Mouse (Mus musculus): ENCODE data around the gene Tmbim6.

The Tmbim6 gene

DNA sequence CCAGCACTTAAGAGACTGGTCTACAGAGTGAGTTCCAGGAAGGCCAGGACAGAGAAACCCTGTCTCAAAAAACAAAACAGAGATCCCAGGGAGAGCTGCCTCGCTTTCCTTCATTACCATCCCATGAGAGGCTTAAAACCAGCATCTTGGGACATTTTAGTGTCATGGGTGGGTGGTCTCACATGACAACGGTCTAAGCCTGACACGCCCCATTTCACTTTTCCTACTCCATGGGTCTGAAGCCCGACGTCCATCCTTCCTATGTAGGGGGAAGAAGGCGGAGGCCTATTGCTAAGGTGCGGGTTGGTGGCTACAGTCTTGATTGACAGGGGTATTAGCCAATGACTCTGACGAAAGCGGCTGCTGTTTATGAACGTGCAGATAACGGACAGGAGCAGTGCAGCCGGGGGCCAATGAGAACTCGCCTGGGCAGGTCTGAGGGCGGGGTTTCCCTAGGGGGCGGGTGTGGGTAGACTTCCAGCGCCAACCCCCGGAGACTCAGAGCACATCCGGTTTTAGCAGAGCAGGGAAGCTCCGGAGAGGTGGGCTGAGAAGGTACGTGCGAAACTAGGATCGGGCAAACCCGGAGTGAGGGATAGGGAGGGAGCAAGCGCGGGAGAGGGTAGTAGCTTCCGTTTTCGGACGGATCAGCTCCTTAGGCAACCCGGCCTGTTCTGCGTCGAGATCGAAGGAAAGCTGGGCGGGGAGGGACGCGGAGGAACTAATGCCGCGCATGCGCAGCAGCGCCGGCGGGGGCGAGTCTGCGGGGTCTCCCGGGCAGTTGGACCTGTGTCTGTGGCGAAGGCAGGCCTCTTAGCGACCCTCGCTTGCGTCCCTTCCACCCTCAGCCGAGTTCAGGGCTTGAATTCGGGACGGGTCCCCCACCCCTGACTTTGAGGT, at the start of gene Tmbim6:
TSS of gene Tmbim6 (plus strand) at position 397 of the 900 bp plus-strand sequence.
- DNase-seq (ENCODE audit: low read depth) = peak; percentile 99

DNA sequence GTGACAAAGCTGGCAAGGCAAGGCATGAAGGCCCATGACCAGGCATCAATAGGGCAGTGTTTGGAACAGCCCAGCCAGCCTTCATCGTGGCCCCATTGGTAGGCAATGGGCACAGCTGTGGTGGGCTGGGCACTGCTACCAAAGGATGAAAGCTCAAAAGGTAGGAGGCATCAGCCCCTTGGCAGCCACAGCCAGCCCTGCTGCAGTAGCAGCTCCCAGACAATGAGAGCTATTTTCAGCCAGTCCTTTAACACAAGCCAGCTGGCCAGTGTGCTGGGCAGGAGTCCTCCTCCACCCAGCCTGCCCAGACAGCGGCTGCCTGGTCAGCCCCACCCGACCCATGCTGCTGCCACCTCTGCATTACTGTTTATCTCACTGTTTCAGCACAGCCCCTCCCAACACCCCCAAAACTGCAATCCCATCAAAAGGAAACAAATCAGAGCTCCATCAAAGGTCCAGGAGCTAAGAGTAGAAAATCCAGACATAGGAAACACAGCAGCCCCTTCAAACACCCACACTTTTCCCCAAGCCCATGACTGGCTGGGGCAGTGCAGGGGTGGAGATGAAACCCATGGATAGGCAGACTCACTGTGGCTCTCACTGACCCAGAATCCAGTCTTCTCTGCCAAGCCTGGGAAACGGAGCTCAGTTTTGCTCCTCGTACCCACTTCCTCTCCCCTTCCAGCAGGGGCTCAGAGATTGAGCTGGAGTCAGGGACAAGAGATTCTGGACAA, 49.1 kb upstream of the Tmbim6 start:
- no peak for DNase-seq (ENCODE audit: low read depth)

DNA sequence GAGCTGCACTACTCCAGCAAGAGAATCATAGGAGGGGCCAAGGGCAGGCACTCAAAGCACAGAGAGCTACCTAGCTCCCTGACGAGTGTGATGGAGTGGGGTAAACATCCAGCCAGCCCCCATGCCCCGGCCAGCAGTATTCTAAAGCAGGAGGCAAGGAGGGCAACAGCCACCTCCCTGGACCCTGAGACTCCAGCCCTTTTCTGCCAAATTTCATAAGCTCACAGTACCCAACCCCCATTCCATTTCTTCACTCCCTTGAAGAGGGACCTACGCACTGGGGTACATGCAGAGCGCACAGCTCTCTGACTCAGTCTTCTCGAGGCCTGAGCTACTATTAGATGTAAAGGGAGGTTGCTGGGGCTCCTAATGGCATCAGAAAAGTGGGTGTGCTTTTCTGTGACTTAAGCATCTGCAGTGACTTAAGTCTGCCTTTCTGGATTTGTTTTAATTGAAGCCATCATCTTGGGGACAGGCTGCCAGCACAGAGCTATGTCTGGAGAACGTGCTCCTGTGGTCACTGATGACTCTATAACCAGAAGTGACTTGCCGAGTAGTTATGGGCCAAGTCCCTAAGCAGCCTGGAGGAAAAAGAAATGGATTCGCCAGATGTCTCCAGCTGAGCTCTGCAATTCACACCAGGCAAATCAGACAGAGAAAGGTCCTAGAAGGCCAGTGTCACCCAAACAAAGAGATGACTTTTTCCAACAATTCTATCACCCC, 48.4 kb upstream of the Tmbim6 start:
- DNase-seq (ENCODE audit: low read depth) = no peak

DNA sequence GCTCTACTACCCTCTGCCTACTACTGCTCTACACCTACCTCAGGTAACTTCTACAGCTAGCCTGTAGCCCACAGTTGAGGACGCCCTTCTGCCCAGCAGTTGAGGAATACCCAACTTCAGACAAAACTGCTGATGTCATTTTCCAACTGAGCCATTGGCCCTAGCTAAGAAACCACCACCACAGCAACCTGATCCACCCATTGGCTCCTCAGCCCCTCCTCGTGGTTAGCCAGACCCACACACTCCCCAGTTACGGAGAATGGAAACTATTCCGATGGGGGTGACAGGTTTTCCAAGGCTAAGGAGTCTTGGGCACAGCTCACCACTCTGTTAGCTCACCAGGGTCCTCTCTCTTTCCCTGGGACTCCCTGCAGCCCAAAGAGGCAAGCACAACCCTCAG, 47.7 kb upstream of the Tmbim6 start:
- no peak for DNase-seq (ENCODE audit: low read depth)

DNA sequence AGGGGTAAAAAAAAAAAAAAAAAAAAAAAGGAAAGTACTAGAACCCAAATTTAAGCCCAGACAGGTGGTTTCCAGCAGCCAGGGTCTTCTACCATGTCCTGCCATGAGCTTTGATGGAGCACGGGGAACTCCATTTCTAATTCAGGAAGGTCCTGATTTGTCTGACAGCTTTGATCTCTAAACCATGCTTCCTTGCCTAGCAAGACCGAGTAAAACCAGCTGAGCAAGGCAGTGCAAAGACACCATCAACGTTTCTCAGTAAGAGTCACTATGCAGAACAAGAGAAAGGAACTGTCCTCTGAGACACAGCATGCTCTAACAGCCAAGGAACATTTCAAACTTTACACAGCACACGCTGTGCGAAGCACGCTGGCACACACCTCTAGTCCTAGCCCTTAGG, 41.1 kb upstream of the Tmbim6 start:
- no peak for DNase-seq (ENCODE audit: low read depth)

DNA sequence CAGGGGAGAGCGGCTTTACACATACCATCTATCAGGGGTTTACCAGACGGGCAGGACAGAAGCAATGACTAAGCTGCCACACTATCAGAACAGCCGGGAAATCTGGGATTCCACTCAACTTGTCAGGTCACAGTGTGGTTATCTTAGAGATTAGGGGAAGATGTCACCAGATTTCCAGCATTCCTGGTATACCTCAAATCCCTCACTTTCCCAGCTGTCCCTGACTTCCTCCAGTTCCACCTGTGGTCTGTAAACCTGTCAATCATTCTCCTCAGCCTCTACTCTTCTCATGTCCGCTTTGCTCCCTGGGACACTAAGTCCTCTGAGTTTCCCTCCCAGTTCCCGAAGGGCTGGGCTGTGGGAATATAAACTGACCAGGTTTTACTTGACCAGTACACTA, 40.4 kb upstream of the Tmbim6 start:
- DNase-seq (ENCODE audit: low read depth) = no peak

DNA sequence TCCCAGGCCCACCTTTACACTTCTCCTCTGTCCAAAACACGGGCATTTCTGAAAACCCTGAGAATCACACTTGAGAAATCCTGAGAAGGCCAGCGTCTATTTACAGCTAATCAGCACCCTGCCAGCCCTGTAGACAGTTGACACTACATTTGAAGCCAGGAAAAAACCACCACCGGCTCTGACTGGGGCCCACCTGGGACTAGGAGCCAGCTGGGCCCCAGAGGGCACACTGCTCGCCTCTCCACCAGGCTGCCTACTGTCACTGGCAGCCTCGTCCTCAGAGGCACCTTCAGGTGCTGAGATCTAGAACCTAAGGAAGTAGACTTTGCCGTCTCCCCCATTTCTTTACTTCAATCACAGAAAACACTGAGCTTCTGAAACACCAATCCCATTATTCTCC, 37.0 kb upstream of the Tmbim6 start:
- no peak for DNase-seq (ENCODE audit: low read depth)

DNA sequence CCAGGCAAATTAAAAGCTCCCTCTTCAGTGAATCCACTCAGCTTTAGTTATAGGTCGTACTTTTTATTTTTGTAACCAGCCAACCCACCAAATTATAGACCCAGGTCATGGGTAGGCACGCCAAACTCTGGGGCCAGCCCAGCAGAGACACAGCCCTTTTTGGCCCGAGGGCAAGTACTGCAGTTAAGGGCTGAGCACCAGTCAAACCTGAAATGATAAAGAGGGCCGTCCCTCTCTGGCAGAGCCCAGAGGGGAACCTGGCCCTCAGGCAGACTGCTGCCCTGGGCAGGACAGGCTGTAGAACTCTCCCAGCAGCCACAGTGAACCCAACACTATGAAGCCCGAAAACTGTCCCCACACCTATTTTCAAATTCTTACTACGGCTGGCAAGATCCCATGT, 36.2 kb upstream of the Tmbim6 start:
- no peak for DNase-seq (ENCODE audit: low read depth)

DNA sequence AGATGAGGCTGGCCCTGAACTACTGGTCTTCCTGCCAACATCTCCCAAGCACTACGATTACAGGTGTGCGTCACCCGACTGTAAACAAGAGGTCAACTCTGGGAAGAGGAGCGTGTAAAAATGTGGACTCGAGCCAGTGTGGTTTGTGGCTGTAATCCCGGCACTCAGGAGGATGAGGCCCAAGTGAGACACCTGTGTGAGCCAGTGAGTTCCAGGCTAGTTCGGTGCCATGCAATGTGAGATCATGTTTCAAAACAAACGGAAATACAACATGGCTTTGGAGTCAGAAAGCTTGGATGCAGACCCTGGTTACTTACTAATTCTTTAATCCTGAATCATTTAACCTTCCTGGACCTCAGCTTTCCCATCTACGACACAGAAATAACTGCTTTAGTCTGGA, 33.7 kb upstream of the Tmbim6 start:
- no peak for DNase-seq (ENCODE audit: low read depth)

DNA sequence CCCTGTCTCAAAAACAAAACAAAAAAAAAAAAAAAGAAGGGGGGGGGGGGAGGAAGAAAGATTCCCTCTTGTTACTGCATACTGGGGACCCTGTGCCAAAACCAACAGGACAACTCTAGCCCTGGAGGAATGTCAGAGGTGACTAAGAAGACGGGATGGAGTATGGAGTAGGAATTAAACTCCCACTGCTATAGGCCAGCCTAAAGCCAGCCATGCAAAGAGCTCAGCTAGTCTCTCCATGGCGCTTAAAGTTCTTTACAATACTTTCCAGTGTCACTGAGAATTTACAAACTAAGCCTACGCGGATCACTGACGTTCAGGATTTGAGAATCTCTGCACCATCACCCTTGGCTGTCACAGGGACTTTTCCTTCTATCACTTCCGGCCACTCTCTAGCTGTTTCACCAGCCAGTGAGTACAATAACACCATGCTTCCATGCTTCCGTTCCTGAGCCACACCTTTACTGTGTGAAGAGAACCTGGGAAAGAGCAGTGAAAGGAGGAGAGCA, 28.6 kb upstream of the Tmbim6 start:
- no peak for DNase-seq (ENCODE audit: low read depth)

DNA sequence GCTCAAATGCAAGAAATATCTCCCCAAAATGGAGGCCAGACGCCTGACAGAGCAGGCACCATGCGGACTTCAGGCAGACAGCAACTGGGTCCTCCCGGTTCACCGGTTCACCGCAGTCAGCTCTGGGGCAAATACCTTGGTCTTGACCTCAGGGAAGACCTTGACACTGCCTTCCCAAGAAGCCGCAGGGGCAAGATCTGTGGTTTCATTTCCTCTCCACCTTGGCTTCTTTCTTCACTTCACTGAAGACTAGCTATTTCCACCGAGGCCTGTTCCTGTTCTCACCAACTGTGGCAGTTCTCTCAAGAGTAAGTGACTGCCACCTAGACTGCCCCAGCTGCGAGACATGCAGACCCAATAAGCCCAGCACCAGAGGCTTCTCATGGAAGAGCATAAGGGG, 27.8 kb upstream of the Tmbim6 start:
- DNase-seq (ENCODE audit: low read depth) = no peak

DNA sequence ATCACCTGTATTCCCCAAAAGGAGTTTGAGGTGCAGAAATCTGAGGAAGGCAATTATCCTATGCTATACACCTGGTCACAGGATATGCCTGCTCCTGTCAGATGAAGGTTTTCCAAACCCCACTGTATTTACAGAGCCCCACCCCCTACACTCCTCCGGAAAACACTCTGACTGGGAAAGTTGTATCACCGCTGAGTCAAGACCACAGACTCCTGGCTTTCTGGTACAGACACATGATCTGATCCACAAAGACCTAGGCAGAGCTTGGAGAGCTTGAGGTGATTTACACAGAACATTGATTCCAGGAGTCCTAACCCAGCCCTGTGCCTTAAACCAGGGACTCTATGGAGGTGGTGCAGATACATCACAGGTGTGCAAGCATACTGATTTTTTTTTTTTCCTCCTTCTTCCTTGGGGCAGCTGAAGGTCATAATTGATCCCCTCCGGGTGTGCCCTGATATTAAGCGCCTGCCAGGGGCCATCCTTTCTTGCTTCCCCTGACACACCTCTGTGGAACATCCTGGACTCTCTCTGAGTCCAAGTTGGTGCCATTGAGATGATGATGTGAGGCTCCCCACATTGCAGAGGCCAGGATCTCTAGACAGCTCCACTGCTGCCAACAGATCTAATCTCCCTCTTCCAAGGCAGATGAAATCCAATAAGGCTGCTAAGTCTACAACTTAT, 24.0 kb upstream of the Tmbim6 start:
- DNase-seq (ENCODE audit: low read depth) = no peak

DNA sequence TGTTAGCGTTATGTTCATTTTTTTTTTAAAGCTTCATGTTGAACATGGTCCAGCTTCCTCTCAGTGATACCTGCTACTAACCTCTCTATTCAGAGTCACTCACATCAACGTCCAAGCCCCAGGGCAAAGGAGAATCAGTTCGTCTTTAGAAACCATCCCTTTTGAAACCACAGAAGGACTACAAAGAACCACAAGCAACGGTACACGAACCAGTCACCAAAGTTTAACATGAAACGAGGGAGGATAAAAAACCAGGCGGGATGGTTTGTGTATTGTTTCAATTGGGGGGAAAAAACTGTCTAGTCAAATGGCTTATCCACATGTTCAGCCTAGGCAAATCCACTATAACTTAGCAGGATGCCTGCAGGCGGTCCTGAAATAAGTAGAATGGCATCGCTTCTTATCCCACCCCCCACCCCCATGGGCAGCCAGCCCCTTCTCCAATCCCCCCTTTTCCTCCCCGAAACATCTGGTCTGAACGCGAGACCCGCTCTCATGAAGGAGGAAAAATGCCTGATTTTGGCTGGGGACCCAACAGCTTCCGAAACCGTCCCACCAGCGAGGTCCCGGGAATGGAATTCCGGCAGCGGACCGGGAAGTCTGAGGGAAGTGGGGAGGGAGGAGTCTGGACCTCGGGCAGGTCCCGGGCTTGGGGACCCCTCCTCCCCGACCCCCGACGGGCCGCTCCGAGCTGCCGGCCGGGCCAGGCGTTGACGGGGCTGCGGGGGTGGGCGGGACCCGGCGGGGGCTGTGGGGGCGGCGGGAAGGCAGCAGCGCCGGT, 23.1 kb upstream of the Tmbim6 start:
- no peak for DNase-seq (ENCODE audit: low read depth)

DNA sequence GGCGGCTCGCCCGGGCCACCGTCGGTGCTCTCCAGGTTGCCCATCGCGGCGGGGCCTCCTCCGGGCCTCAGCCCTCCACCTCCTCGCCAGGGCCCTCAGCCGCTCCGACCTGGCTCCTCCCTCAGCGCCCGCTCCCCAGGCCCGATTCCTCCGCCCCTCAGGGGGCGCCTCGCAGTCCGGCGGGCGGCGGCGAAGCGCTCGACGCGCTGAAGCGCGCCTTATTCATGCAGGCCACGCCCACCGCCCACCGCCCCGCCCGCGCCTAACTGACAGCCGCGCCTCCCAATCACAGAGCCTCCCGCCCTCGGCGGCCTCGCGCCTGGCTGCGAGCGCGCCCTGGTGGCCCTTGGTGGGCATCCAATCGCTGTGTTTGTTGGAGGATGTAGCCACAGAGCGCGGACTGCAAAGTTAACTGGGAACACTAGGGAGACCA, 22.4 kb upstream of the Tmbim6 start, which contains the start of gene Fmnl3:
TSS of gene Fmnl3 (minus strand) at position 224 of the 433 bp plus-strand sequence.
- DNase-seq (ENCODE audit: low read depth) = peak; percentile 65

DNA sequence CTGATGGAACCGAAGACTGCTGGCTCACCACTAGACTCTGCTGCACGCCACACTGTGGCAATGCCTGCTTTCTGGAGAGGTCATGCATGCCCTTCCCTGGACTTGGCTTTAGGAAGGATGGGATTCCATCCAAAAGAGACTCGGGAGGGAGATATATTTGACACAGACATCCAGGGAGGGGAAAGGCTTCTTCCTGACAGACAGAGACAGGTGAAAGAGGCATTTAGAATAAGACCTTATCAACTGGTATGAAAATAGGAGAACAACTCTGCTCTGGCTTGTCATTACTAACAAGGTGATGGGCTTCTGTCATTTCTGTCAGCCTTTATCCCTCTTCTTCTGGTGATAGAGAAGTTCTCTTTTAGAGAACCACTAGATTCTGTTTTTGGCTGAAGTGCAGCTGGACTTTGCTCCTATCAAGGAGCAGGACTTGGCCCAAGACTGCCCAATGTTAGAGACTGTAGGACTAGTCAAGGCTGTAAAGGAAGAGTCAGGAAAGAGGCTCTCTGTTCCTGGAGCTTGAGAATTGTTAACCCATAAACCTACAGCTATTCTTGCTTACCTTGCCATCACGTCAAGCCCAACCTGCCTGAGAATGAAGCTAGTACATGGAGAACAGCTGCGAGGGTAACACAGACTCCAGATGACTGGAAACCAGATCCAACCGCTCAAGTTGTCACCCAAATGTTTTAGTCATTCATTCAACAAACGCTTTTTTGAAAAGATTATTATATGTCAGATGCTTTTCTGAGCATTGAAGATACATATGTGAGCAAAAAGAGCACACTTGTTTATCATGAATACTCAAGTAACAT, 20.9 kb upstream of the Tmbim6 start:
- no peak for DNase-seq (ENCODE audit: low read depth)

DNA sequence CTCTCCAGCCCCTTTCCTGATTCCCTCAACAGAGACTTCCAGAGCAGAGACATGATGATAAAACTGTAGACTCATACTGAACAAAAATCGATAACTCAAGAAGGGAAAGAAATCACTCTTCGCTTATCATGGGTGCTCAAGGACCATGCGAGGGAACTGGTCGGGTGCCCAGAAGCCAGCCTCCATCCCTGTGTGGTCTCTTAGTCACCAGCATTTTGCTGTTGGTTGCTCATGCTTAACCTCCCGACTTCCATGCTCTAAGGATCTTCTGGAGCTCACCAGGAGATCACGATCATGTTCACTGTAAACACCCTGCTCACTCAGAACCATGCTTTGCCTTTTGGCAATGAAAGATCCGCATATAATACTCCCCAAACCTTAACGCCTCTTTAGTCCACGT, 19.9 kb upstream of the Tmbim6 start:
- no peak for DNase-seq (ENCODE audit: low read depth)

DNA sequence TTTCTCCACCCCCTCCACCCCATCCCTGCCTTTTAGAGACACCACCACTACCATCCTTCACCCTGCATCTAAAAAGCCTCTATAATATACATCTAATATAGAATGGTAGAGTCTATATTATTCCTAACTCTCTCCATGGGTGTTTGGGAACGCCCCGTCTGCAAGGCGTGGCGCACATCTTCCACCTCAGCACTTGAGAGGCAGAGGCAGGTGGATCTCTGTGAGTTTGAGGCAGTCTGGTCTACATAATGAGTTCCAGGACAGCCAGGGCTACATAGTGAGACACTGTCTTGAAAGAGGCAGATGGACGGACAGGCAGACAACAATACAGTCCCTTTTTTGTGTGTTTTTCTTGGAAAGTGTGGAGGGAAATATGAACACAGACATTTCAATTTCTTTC, 17.6 kb upstream of the Tmbim6 start:
- DNase-seq (ENCODE audit: low read depth) = no peak

DNA sequence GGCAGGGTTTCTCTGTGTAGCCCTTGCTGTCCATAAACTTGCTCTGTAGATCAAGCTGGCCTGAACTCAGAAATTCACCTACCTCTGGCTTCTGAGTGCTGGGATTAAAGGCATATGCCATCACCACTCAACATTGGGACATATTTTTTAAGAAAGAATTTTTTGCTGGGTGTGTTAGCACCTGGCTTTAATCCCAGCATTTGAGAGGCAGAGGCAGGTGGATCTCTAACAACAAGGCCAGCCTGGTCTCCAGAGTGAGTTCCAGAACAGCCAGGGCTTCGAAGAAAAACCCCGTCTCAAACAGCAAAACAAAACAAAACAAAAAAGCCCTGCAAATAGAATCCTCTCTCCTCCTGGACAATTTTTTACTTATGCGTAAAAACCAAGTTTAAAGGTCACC, 17.1 kb upstream of the Tmbim6 start:
- no peak for DNase-seq (ENCODE audit: low read depth)

DNA sequence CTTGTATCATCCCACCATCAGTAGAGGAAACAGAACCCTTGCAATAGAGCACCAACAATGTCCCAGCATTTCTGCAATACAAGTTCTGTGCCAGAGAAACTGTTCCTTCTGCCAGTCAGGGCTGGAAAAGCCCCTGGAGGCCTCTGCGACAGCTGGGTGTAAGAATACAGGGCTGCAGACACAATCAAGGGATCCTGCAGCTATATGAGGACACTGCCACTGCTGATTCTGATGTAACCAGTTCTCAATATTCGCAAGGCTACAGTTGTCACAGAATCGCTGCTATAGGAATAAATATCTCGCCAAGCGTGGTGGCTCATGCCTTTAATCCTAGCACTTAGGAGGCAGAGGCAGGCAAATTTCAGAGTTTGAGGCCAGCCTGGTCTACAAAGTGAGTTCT, 16.4 kb upstream of the Tmbim6 start:
- DNase-seq (ENCODE audit: low read depth) = no peak

DNA sequence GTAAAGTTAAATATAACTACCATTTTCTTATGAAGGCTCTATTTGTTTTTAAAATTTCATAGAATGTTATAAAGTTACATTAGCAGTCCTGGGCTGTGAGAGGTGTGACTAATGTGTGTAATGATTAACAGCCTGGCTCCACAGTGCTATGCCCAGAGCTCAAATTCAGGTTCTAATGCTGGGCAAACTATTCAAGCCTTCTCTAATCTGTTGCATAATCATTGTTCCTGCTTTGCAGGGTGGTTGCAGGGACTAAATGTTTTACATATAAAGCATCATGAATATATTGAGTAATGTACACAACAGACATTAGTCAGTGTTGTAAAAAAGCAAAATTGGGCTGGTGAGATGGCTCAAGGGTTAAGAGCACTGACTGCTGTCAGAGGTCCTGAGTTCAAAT, 9.8 kb upstream of the Tmbim6 start:
- DNase-seq (ENCODE audit: low read depth) = no peak
